Mouse (Mus musculus) lung, postnatal 4 days (tissue): ENCODE measurements at regions not wholly inside any gene's neighbourhood (a gene's known extent, or its start where the extent isn't known, plus 50 kb on each side); places are given as distances from the start of the nearest gene placed in this dataset.
A peak's percentile ranks its signal among the peaks of the same experiment; 100 is the strongest.

Source experiments
- DNase-seq, 2 experiments: peaks; one replicate each; pipeline ENCODE4 v3.0.0; 2021

DNA sequence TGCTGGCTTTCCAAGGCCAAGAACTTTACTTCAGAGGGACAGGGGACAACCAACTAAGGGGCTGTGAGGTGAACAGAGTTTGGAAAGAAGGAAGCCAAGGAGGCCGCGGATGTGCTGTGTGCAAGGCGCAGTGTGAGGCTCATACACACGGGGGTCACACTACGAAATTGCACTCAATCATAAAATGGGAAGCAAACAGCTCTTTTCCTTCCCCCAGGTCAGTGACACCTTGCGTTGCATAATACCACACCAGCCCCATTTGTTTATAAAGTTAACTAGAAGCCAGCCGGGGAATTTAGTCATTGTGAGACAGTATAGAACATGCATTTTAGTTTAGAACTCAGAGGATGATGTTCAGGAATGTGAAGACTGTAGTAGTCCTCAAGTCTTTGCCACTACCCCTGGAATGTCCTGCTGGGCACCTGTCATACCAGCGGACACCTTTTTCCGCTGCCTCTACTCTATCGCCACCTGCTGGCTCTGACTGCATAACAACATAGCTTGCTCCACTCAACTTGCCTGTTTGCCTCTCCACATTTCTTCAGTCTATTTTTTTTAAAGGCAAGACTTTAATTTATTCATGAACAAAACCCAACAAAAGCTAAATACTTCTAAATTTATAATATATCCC lies 82.5 kb upstream of the Zfp648 start:
- DNase-seq = peak; percentile 60 to 82

DNA sequence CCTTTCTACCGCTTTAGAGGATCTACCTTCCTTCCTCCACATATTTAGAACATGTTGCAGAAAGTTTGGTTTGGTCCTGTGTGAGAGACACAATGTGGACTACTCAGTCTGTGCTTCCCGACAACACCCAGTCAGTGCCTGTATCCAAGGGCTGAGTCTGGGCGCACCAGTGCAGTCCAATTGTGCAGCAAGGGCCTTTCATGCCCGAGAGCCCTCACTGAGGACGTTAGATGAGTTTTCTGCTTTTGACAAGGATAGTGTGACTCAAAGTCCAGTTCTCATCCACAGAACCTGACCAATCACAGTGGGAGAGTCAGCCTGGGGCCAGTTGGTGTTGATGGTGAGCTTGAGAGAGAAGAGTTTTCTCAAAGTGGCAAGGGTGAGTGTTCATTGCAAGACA lies 81.4 kb upstream of the Zfp648 start:
- DNase-seq = no peak

DNA sequence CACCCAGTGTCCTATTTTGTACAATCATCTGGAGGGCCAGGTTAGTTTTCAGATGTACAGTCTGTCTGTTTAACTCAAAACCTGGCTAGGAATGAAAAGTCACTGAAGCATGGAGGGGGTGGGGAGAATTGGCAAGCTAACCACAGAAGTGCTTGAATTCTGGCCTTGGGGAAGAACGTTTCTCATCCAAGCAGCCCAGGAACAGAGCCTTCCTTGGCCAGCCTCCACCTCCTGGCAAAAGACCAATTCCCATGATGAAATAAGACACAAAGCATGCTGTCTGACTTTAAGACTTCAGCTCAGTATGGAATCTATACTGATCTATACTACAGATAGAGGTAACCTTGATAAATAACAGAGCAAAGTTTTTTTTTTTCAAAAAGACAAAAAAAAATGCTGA lies 80.3 kb upstream of the Zfp648 start:
- peak; percentile 62 to 63 for DNase-seq

DNA sequence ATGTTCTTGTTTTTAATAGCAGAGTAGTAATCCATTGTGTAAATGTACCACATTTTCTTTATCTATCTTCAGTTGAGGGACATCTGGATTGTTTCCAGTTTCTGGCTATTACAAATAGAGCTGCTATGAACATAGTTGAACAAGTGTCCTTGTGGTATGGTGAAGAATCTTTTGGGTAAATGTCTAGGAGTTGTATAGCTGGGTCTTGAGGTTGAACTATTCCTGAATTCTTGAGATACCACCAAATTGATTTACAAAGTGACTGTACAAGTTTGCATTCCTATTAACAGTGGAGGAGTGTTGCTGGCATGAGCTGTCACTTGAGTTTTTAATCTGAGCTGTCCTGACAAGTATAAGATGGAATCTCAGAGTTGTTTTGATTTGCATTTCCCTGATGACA lies 76.0 kb upstream of the Zfp648 start:
- no peak for DNase-seq

DNA sequence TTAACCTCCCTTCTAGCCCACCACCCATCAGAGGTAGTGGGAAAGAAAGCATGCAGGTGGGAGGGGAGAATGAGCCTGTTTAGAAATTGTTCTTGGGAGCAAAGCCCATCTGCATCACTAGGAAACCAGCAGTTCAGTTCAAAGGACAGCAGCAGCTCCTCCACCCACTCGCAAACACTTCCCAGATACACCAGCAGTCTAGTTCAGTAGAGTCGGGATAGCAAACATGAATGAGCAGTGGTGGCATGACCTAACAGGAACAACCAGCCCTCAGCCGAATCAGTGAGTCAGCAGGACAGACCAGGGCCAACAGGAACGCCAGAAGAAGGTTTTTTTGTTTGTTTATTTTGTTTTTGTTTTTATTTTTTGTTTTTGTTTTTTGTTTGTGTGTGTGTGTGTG lies 74.5 kb upstream of the Zfp648 start:
- no peak for DNase-seq

DNA sequence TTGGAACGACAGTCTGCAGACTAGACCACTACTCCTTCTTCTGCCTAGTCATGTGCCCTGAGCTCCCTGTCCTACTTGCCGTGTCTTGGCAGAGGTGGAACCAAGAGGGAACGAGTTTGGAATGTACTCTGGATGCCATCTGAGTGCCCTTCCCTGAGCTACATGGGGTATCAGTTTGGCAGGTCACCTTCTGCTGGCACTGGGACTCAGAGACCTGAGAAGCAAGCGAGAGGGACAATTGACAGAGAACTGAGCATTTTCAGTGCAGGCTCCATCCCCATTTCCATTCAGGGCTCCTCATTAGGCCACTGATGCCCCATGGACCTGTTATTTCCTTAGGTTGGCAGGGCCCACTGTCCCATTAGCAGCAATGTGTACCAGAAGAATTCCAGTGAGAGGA lies 61.5 kb upstream of the Zfp648 start:
- DNase-seq = no peak

DNA sequence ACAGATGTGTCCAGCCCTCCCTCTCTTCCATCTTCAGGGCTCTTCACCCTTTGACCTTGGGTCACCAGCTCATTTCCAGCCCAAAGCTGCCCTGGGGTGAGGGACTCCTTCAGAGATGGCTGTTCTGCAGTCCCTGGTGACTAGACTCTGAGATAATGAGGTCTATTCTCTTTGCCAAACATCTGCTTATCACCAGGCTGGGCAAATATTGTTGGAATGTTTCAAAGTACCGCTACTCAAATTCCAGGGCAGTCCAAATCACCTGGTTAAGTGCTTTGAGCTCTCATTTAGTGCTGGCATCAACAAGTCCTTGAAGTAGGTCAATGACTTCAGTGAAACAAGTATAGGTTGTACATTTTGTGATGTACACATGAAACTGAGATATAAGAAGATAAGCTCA lies 57.3 kb upstream of the Zfp648 start:
- DNase-seq = no peak

DNA sequence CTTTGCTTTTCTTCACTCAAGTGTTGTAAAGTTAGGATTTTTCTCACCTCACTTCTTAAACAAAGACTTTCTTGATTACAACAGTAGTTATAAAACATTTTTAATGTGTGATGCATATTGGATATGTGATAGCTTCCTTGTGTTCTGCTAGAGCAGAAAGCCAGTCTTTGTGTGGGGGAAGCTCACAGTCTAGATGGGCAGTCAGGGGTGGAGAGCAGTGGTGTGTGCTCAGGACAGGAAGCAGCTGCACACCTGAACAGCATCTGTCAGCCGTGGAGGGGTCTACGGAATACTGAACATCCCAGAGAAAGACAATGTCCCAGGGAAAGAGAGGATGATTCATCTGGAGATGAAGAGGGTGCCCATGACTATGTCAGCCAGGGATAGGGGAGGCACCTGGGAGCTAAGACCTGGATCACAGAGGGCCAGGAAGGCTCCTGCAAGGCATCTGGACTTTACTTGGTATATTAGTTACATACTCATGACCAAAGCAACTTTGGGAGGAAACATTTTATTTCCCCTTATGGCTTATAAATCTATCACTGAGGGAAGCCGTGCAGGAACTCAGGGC lies 53.9 kb upstream of the Zfp648 start:
- no peak for DNase-seq

DNA sequence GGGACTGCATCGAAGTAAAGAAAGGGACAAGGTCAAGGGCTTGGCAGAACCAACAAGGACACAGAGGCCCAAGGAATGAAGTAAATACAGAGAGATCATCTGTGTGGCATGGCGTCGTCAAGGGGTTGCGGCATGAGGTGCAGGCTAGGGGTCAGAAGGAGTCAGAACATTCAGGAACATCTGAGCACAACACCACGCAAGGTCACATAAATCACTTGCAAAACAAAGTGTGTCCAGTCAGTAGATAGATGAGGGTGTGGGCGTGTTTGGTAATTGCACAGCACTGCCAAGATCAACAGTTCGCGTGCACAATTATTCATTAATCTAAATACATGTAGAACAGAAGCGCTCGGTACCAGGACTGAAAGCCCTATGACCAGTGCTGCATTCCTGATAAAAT lies 52.0 kb upstream of the Zfp648 start:
- DNase-seq = no peak

DNA sequence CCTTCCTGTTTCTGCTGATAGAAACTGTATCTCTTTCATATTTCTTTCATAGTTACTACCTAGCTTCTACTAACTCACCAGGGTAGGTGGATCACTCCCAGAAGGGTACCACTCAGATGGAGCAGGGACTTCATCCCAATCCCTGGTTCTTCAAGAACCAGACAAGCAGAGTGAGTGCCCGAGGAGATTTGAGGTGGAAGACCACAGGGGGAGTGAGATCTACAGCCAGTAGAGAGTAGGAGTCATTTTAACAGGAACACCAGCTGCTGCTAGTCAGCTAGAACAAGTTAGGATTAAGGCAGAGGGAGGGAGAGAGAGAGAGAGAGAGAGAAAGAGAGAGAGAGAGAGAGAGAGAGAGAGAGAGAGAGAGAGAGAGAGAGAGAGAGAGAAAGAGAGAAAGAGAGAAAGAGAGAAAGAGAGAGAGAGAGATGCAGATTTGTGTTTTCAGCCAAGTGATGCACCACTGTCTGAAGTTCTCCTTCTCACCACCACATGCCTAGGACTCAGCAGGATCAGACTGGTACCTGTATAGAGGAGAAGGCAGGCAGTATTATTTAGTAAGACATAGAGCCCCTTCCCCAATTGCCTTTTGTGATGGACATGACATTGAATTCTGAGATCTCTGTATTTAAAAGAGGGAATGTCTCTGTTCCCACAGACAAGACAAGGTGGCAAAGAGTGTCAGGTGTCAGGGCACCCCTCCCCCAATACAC lies 51.4 kb upstream of the Zfp648 start:
- no peak for DNase-seq

DNA sequence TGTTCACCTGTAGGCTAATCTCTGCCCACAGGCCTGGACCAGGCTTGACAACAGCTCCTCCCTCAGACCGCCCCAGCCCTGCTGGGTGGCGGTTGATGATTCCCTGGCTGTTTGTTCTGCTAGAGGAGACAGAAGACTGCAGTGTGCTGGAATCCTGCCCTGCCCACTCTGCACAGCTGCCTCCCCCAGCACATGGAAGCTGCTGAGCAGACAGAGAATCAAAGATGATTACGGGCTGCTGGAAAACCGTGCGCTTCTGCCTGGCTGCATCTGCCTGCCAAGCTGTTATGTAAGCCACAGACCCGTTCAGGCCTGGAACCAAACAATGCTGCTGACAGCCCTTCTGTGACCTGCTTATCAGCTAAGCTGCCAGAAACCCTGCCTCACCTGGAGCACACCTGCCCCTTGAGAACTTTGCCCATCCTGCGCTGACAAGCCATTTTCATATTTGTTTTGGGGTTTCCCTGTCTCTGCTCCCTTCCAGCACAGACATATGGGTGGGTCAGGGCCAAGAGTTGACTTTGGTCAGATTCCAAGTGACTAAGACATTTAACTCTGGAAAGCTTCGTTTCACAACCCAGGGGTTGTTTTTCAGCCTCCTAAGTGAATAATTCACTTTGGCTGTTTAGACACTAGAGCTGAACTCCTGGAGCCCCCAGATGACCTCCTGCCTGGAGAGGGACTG lies 50.7 kb upstream of the Zfp648 start:
- DNase-seq = peak; percentile 67 to 91
